19 mouse cellular contexts compared by ENCODE assay signal in genomic region chr16:91852753-91853152, GRCm38 (mm10).
A peak's percentile ranks its signal among the peaks of the same experiment; 100 is the strongest.
DNase-seq lines count a peak whose midpoint lies in the region; ATAC-seq lines count a peak whose summit lies in the region.
"Had no signal": no experiment of that assay in that cellular context is flagged by ENCODE, and none has a peak within 500 bp of the region (broad histone marks: within the 10 kb centered on the region; RNA-seq: fewer than 3 reads in every experiment).

No protein-coding gene starts in this region.

- H3K9ac ChIP-seq in limb, embryonic 15.5 days, result no peak overlapping the region
- H3K9ac ChIP-seq in kidney, embryonic 14.5 days (ENCODE audit: low read depth, low read length), result no peak overlapping the region
- H3K9ac ChIP-seq: lung, embryonic 15.5 days had no signal

- intact Hi-C loops in heart, postnatal 25 days (cut with DNase I), result loop anchor here (5.0 kb wide), 1 partner anchor 65 kb away; no protein-coding TSS in a partner anchor

- H3K4me2 ChIP-seq in limb, embryonic 15.5 days, result no peak overlapping the region
- no peak overlapping the region for H3K4me2 ChIP-seq in kidney, embryonic 14.5 days (replicated peaks; ENCODE audit: low read depth, low read length)
- H3K4me2 ChIP-seq: lung, embryonic 15.5 days had no signal

- no peak overlapping the region for H3K4me3 ChIP-seq in heart, embryonic 10.5 days
- no peak overlapping the region for H3K4me3 ChIP-seq in limb, embryonic 15.5 days
- no peak overlapping the region for H3K4me3 ChIP-seq in limb, embryonic 10.5 days
- H3K4me3 ChIP-seq in kidney, embryonic 14.5 days (ENCODE audit: low read length), result no peak overlapping the region
- H3K4me3 ChIP-seq: forebrain, embryonic 10.5 days; left cerebral cortex, adult 2 months; lung, embryonic 15.5 days had no signal

- peak overlapping the region; percentile 67; the same call in 1 of the 2 replicates for H3K27ac ChIP-seq in heart, embryonic 10.5 days
- 0 out of 2 replicates have a peak overlapping the region, but pooled peaks have one; percentile 12 for H3K27ac ChIP-seq in limb, embryonic 15.5 days
- H3K27ac ChIP-seq in limb, embryonic 10.5 days, result no peak overlapping the region
- no peak overlapping the region for H3K27ac ChIP-seq in kidney, embryonic 14.5 days (ENCODE audit: low read depth, low read length)
- H3K27ac ChIP-seq: forebrain, embryonic 10.5 days; hindbrain, postnatal 0 days; left cerebral cortex, adult 2 months; lung, embryonic 15.5 days had no signal

- H3K36me3 ChIP-seq in heart, embryonic 10.5 days, result peaks cover 85% of the 10 kb centered on the region
- H3K36me3 ChIP-seq in limb, embryonic 15.5 days, result peaks cover 66% of the 10 kb centered on the region
- peaks cover 95% of the 10 kb centered on the region for H3K36me3 ChIP-seq in limb, embryonic 10.5 days
- peaks cover 44% of the 10 kb centered on the region for H3K36me3 ChIP-seq in kidney, embryonic 14.5 days (ENCODE audit: control insufficient read depth, insufficient read depth, low read length)

- no peaks in the 10 kb centered on the region for H3K27me3 ChIP-seq in heart, embryonic 10.5 days (ENCODE audit: insufficient read depth, poor library complexity, severe bottlenecking)
- no peaks in the 10 kb centered on the region for H3K27me3 ChIP-seq in limb, embryonic 15.5 days
- H3K27me3 ChIP-seq in limb, embryonic 10.5 days (ENCODE audit: low read depth, poor library complexity, severe bottlenecking), result no peaks in the 10 kb centered on the region
- no peaks in the 10 kb centered on the region for H3K27me3 ChIP-seq in kidney, embryonic 14.5 days (ENCODE audit: control insufficient read depth, insufficient read depth, low read length)
- H3K27me3 ChIP-seq: CH12.LX; lung, embryonic 15.5 days had no signal

- WGBS in heart, embryonic 10.5 days, result 81% methylated on average over 10 of the region's 10 CpGs
- WGBS in limb, embryonic 15.5 days, result 86% methylated on average over 10 of the region's 10 CpGs
- 89% methylated on average over 10 of the region's 10 CpGs for WGBS in limb, embryonic 10.5 days
- 89% methylated on average over 10 of the region's 10 CpGs for WGBS in kidney, embryonic 14.5 days

- H3K4me1 ChIP-seq in heart, embryonic 10.5 days, result peaks cover 27% of the 10 kb centered on the region
- peaks cover 26% of the 10 kb centered on the region for H3K4me1 ChIP-seq in limb, embryonic 15.5 days
- H3K4me1 ChIP-seq in limb, embryonic 10.5 days, result no peaks in the 10 kb centered on the region
- H3K4me1 ChIP-seq in kidney, embryonic 14.5 days (ENCODE audit: control insufficient read depth, insufficient read depth, low read length), result peaks cover 4% of the 10 kb centered on the region; the same call in 1 of the 2 replicates
- H3K4me1 ChIP-seq: forebrain, embryonic 10.5 days; lung, embryonic 15.5 days had no signal

- ATAC-seq in limb, embryonic 15.5 days (ENCODE audit: insufficient number of reproducible peaks, low FRiP score, low TSS enrichment, low read depth), result no peak
- ATAC-seq in erythroid progenitor cell, adult 5-6 weeks (replicated peaks; ENCODE audit: low FRiP score, poor library complexity, severe bottlenecking), result 0 out of 2 replicates have a peak, but pooled peaks have one; percentile 26
- 0 out of 2 replicates have a peak, but pooled peaks have one; percentile 45 for ATAC-seq in megakaryocyte progenitor cell, adult 5-6 weeks (replicated peaks; ENCODE audit: poor library complexity)
- ATAC-seq in kidney, embryonic 14.5 days (ENCODE audit: low FRiP score, low TSS enrichment), result no peak
- ATAC-seq: hindbrain, postnatal 0 days had no signal

- no peaks in the 10 kb centered on the region for H3K9me3 ChIP-seq in heart, embryonic 10.5 days
- no peaks in the 10 kb centered on the region for H3K9me3 ChIP-seq in limb, embryonic 15.5 days
- no peaks in the 10 kb centered on the region for H3K9me3 ChIP-seq in limb, embryonic 10.5 days (replicated peaks)
- H3K9me3 ChIP-seq in kidney, embryonic 14.5 days (ENCODE audit: control insufficient read depth, low read length), result no peaks in the 10 kb centered on the region
- H3K9me3 ChIP-seq: forebrain, embryonic 10.5 days; lung, embryonic 15.5 days had no signal

- no peak for DNase-seq in heart, embryonic 10.5 days (ENCODE audit: low spot score)
- DNase-seq in heart, postnatal 25 days (ENCODE audit: low spot score), result no peak
- DNase-seq in limb, embryonic 10.5 days (ENCODE audit: low spot score), result no peak
- DNase-seq in lung, postnatal 14 days, result no peak
- DNase-seq: adrenal gland, postnatal 14 days; cerebellum, adult 9-10 months; kidney, adult 11 months; kidney, postnatal 14 days; right cerebral cortex, postnatal 14 days; thymus, postnatal 25 days had no signal

Comparison
In these comparisons a context has a peak if more than half of its experiments do, and no peak if none do; other contexts are left out.
1. H3K27ac ChIP-seq: peak in heart, embryonic 10.5 days (single experiment) and limb, embryonic 15.5 days (single experiment); none in limb, embryonic 10.5 days (single experiment) and kidney, embryonic 14.5 days (single experiment).
2. ATAC-seq: peak in erythroid progenitor cell, adult 5-6 weeks (single experiment) and megakaryocyte progenitor cell, adult 5-6 weeks (single experiment); none in limb, embryonic 15.5 days (single experiment) and kidney, embryonic 14.5 days (single experiment).